Mouse (Mus musculus) induced T-regulatory cell, adult 2 months (primary cell): Measurements from ENCODE around the gene Trappc6a.
A peak's percentile ranks its signal among the peaks of the same experiment; 100 is the strongest.
"Not testable (repeated sequence)": the region's sequence is repeated elsewhere in the genome, so short reads cannot be mapped to it uniquely, and the experiment has no call there.

Experiments
- DNase-seq: peaks from one replicate; pipeline ENCODE4 v3.0.0-alpha.2; 2012; ENCODE audit warnings: low read depth

Trappc6a gene

GRCm38 (mm10) chr7:19489525-19489924 is 18.7 kb upstream of the Trappc6a start:
- DNase-seq, result no peak

DNA sequence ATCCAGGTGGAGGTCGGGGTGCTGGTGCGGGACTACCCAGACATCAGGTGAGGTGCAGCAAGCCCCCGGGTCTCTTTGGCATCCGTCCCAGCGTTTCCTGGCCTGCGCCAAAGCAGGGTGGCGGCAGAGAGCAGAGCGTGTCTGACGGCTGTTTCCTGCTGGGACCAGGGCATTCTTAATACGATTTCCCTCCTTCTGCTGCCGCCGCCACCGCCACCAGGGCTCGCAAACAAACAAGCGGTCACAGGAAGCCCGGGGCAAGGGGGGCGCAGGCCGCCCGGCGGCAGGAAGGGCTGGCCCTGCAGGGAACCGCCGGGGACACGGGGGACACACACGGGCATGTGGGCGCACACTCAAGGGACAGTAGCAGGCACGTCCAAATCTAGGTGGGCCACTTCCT is 16.5 kb upstream of the Trappc6a start:
- DNase-seq, result no peak

- DNase-seq, result no peak
Observed at GRCm38 (mm10) chr7:19494751-19495474, 13.3 kb upstream of the Trappc6a start.

- DNase-seq, result no peak
Observed at GRCm38 (mm10) chr7:19495521-19496213, 12.5 kb upstream of the Trappc6a start.

- DNase-seq, result no peak
Observed at GRCm38 (mm10) chr7:19496214-19496555, 12.0 kb upstream of the Trappc6a start.

- DNase-seq, result no peak
Observed at GRCm38 (mm10) chr7:19498326-19498725, 9.9 kb upstream of the Trappc6a start.

- DNase-seq, result peak; percentile 39
Observed at GRCm38 (mm10) chr7:19500420-19501363, 7.5 kb upstream of the Trappc6a start.

DNA sequence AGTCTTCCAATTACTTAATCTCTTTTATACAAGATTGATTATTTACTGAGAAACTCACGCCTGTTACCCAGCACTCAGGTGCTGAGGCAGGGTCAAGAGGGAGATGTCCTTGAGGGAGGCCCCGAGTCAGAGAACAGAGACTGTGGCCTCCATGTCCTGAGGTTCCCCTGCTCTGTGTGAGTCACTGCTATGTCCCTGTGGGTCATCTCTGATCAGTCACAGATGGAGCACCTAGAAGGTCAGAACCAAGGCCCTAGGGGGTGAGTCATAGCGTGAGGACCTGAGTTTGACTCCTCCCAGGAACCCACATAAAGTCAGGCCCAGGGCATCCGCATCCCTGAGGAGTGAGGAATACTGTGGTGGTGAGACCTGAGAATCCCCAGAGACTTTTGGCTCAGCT is 6.5 kb upstream of the Trappc6a start:
- DNase-seq, result no peak

- peak; percentile 82 for DNase-seq
Observed at GRCm38 (mm10) chr7:19503481-19504068, 4.6 kb upstream of the Trappc6a start.

GRCm38 (mm10) chr7:19506326-19506725 is 1.9 kb upstream of the Trappc6a start:
- peak; percentile 60 for DNase-seq

- peak; percentile 65 for DNase-seq
Observed at GRCm38 (mm10) chr7:19506969-19507611, 1.1 kb upstream of the Trappc6a start.

DNA sequence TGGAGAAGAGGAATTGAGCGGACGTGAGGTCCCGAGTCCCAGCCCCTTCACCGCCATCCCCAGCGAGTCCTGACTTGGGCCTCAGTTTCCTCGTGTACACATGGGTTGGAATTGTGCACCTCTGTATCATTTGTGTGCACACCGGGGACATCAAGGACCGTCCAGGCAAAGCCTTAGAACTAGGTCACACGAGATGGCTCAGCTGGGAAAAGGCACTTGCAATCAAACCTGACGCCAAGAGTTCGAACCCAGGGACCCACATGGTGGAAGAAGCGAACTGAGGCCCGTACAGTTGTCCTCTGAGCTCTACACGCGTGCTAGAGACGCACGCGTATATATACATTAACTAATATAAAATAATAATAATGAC is 598 bp upstream of the Trappc6a start:
- DNase-seq, result peak; percentile 53

- DNase-seq, result no peak
Observed at GRCm38 (mm10) chr7:19508924-19509568, 851 bp downstream of the Trappc6a start.

DNA sequence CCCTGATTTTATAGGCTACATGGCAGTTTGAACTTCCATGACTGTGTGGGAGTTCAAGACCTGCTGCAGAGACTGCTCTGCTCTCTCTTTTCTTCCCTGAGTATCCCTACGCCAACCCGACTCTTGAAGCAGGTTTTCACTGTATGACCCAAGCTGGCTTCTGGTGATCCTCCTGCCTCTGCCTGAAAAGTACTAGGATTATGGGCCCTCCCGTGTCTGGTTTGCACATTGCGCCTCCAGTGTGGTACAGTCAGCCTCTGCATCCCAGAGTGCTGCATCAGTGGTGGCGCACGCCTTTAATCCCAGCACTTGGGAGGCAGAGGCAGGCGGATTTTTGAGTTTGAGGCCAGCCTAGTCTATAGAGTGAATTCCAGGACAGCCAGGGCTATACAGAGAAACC is 1.6 kb downstream of the Trappc6a start:
- no peak for DNase-seq

GRCm38 (mm10) chr7:19511934-19512333 is 3.7 kb downstream of the Trappc6a start:
- not testable (repeated sequence) for DNase-seq

DNA sequence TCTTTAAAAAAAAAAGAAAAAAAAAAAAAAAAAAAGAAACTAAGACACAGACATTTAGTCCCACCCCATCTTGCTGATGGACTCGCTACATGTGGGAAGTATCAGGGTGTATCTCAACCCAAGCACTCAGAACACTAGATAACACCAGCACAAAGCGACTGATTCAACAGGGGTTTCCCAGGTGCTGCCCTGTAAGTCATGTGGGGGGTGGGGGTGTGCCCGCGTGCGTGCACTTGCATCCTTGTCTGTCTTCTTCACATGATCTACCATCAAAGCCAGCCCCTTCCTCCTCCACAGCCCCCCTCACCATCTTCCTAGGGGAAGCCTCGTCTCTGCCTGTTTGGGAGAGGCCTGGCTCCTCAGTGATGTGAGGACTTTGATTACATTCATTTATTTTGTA is 4.2 kb downstream of the Trappc6a start:
- DNase-seq, result peak; percentile 35

DNA sequence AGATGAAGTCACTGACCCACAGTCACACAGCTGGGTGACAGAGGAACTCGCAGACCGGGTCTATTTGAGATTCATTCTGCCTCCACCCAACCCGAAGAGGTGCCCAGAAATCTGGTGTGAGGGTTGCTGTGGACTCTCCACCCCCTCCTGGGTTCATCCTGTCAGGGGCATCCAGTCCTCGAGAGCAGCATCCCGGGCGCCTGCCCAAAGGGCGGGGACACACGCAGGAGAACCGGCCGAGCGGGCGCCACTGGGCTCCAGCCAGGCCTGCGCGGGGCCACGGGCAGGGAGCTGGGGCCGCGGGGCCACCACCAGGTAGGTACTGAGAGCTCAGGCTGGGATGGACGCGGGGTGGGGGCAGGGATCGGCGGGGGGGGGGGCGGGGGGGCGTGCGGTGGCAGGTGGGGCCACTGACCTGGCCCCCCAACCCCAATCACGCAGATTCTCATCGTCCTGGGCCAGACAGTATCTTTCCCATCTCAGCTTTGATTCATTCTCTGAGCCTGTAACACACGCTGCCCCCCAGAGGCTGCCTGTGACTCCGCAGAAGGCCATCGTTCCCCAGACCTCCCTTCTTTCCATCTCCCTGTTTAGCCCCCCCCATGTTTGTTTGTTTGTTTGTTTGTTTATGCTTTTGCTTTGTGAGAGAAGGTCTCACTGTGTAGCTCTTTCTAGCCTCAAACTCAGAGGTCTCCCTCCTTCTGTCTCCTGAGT is 9.6 kb downstream of the Trappc6a start, which contains the start of gene Nkpd1:
Nkpd1 (plus strand) TSS at position 187 of the 714 bp plus-strand sequence.
- no peak for DNase-seq

- DNase-seq, result no peak
Observed at GRCm38 (mm10) chr7:19520032-19520431, 11.8 kb downstream of the Trappc6a start.

DNA sequence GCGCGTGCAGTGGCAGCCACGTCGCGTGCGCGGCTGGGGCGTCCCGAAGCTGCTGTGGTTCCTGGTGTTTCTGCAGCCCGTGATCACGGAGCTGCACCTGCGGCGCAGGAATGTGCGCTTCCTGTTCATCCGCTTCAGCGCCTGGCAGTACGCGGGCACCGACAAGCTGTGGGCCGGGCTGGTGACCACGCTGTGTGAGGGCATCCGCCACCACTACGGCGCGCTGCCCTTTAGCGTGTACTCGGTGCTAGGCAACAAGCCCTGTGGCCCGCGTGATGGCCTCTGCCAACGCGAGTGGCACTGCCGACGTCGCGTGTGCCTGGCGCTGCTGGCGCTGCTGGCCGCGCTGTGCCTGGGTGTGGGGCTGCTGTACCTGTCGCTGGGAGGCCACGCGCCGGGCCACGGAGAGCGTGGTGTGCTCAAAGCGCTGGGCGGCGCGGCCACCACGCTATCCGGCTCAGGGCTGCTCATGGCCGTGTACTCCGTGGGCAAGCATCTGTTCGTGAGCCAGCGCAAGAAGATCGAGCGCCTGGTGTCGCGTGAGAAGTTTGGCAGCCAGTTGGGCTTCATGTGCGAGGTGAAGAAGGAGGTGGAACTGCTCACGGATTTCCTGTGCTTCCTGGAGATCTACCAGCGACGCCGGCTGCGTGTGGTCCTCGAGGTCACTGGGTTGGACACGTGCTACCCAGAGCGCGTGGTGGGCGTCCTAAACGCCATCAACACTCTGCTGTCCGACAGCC is 15.0 kb downstream of the Trappc6a start:
- peak; percentile 32 for DNase-seq
